Mouse (Mus musculus) frontal cortex, postnatal 36 days (tissue): ENCODE results near the gene Myh10.

Experiments
- DNase-seq, 2 experiments: peaks; one replicate each; pipeline ENCODE4 v3.0.0; 2022; ENCODE audit warnings: low spot score in 2 of 2

The Myh10 gene

DNA sequence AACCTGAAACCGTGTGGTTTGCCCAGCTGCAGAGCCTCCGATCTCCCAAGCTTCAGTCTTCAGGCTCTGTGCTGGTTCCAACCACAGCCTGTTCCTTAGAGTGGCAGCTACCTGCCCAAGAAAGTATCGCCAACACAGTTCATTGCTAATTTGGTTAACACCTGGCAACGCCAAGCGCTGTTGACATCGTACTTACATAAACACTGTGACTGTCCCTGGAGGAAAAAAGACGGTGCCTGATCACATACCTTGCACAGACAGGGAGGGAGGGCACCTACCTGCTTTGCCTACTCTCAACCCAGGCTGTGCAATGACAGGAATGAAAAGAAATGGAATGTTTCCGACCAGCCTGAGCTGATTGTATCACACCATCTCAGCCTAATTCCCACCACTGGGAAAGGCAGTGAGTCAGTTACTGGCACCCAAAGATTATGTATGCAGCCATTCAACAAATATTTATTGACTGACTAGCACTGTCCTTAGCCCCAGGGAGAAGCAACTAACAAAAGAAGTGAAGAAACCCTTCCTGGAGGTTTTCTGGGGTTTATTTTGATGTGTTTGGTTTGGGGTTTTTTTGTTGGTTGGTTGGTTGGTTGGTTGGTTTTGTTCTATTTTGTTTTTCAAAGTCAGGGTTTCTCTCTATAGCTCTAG lies 168.7 kb downstream of the Myh10 start:
- no peak for DNase-seq

- no peak for DNase-seq
These were observed 170.9 kb downstream of the Myh10 start for GRCm38 (mm10) chr11:68862260-68862659.

DNA sequence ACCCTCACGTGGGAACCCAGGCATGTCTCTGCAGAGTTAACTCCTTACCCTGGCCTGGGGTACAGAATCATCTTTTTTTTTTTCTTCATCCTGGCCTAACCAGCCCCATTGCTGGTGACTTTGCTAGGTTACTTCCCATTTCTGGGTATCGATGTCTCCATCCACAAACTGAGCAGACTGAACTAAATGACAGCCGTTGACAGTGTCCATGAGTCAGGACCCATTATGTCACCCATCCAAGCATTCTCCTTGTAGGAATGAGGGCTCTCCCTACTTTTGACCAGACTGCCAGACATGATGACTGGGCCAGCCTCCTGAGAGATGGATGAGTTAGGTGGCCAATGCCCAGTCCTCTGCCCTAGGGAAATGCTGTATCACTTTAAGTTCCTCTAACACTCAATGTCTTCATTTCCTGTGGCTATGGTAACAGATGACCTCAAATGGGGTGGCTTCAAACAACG lies 172.3 kb downstream of the Myh10 start:
- DNase-seq, result no peak

GRCm38 (mm10) chr11:68864544-68865189 lies 173.3 kb downstream of the Myh10 start:
- no peak for DNase-seq
